18 mouse cellular contexts compared by ENCODE assay signal in the genomic region with DNA sequence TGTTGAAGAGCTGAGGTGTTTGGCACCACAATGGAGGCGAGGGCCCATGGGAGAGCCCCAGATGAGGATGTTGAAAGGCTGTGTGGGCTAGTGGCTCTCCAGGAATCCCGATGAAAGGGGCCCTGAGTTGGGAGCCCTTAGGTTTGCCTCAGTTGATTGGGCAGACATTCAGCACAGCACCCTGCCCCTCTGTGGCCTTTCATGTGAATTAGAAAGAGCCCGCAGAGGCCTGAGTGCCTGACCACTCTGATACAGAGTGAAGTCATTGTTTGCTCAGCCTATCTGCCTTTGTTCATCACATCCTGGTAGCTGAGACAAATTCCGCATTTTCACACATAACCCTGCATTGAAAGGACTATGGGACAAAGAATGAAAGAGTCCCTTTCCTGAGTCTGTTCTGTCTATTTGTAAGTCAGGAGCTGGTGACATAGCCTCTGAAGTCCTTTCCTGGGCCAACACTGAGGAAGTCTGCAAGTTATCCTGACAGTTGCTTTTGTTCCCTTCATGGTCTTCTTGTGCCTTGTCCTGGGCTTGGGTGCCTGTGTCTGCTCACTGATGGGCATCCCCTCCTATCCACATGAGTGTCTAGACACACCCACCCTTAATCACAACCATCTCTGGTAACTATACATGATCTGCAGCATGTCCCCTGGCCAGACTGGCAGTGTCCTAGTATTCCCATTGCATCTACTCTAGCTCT. TPM values are rescaled to one million over a fixed set of nuclear protein-coding genes. Genes with fewer than 3 reads are reported as not detected.
"Had no signal": no experiment of that assay in that cellular context is flagged by ENCODE, and none has a peak within 500 bp of the region (broad histone marks: within the 10 kb centered on the region; RNA-seq: fewer than 3 reads in every experiment).

No protein-coding gene starts in this region.

- H3K27ac ChIP-seq: layer of hippocampus, adult 2 months; limb, embryonic 12.5 days; liver, embryonic 14.5 days; midbrain, embryonic 15.5 days; neural tube, embryonic 12.5 days had no signal

- H3K9ac ChIP-seq: limb, embryonic 12.5 days; liver, embryonic 14.5 days; midbrain, embryonic 15.5 days; neural tube, embryonic 12.5 days had no signal

- DNase-seq: kidney, postnatal 10 days; kidney, postnatal 4 days; liver; lung, adult 2 months; lung, postnatal 36 days; thymus, postnatal 4 days had no signal

- H3K4me3 ChIP-seq: layer of hippocampus, adult 2 months; limb, embryonic 12.5 days; midbrain, embryonic 15.5 days; neural tube, embryonic 12.5 days had no signal

- H3K4me2 ChIP-seq: limb, embryonic 12.5 days; midbrain, embryonic 15.5 days; neural tube, embryonic 12.5 days had no signal

- H3K36me3 ChIP-seq: limb, embryonic 12.5 days; midbrain, embryonic 15.5 days; neural tube, embryonic 12.5 days had no signal

- ATAC-seq: lung, postnatal 0 days; midbrain, embryonic 15.5 days had no signal

- H3K9me3 ChIP-seq: limb, embryonic 12.5 days; midbrain, embryonic 15.5 days; neural tube, embryonic 12.5 days had no signal

- H3K27me3 ChIP-seq: limb, embryonic 12.5 days; midbrain, embryonic 15.5 days; neural tube, embryonic 12.5 days had no signal

- H3K4me1 ChIP-seq: limb, embryonic 12.5 days; midbrain, embryonic 15.5 days; neural tube, embryonic 12.5 days had no signal

RNA-seq across cellular contexts. Expression of a gene that starts 25.5 kb away (rescaled TPM):
- total RNA-seq: megakaryocyte progenitor cell, adult 5-6 weeks; monocyte, adult 5-6 weeks; neutrophil, adult 5-6 weeks had no signal

RNA-seq across cellular contexts. Expression of a gene that starts 41.6 kb away (rescaled TPM):
- total RNA-seq: left cerebral cortex, postnatal 36 days; megakaryocyte progenitor cell, adult 5-6 weeks; monocyte, adult 5-6 weeks; neutrophil, adult 5-6 weeks had no signal
- polyA plus RNA-seq: midbrain, embryonic 15.5 days had no signal

RNA-seq across cellular contexts. Expression of a gene that starts 50.8 kb away (rescaled TPM):
- total RNA-seq: layer of hippocampus, adult 2 months; layer of hippocampus, postnatal 10 days; left cerebral cortex, postnatal 36 days; megakaryocyte progenitor cell, adult 5-6 weeks; monocyte, adult 5-6 weeks; neutrophil, adult 5-6 weeks had no signal
- polyA plus RNA-seq: limb, embryonic 12.5 days; liver, embryonic 14.5 days; lung, adult 2 months; lung, postnatal 0 days; midbrain, embryonic 15.5 days; neural tube, embryonic 12.5 days; thymus, postnatal 0 days had no signal
